Mouse (Mus musculus) megakaryocyte, embryonic 14.5 days (primary cell): ENCODE results near the gene Rhbg.

Source experiments
- FLI1 ChIP-seq: IDR thresholded peaks from 2 replicates; pipeline ENCODE4 v1.6.1; 2012; ENCODE audit warnings: low read length, inconsistent platforms, mixed read lengths
- GATA1 ChIP-seq: IDR thresholded peaks from 3 replicates; pipeline ENCODE4 v1.6.1; 2012; ENCODE audit warnings: mixed read lengths, low read length, inconsistent platforms, borderline replicate concordance

DNA sequence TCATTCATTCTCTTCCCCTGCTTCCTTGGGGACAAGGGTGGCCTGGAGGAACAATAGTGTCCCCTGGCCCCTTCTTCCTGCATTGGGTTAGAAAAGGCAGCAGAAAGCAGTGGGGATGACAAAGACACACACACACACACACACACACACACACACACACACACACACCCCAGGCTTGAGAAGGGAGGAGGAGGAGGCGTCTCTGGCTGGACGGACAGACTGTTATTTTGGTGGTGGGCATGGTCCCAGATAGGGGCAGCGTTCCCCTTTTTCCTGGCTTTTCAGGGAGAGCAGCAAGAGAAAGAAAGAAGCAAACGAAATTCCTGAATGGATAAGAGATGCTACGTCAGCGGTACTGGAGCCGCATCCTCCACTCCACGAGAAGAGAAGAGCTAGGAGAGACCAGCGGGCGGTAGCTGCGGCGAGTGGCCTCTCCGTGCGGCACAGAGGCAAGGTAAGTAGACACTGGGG is 47.6 kb downstream of the Rhbg start:
- TF ChIP-seq GATA1 = no peak
- no peak for TF ChIP-seq FLI1
